Mouse (Mus musculus) ES-E14 (cell line): Measurements from ENCODE around the gene Bak1. TPM values are rescaled to one million over a fixed set of nuclear protein-coding genes. Genes with fewer than 3 reads are reported as not detected.

Experiments
- DNase-seq: peaks from one replicate; pipeline ENCODE4 v3.0.0-alpha.2; 2013; ENCODE audit warnings: low read depth, low spot score
- H3K27ac ChIP-seq: 2 replicates; pipeline ENCODE4 v1.5.1; 2012; ENCODE audit warnings: low read depth, mild to moderate bottlenecking, low read length, moderate library complexity, mixed read lengths; ENCODE audit not compliant: poor library complexity, insufficient read depth, severe bottlenecking
- H3K36me3 ChIP-seq: 2 replicates; pipeline ENCODE4 v1.6.1; 2012; ENCODE audit warnings: mild to moderate bottlenecking, low read length, moderate library complexity, mixed read lengths; ENCODE audit not compliant: control insufficient read depth, poor library complexity, insufficient read depth, severe bottlenecking
- H3K4me1 ChIP-seq, 2 experiments: fragments of 150-350 bp in 1 of 2; sonication (generic) in 1 of 2; 2 replicates each; pipeline ENCODE4 v1.6.1; 2012; ENCODE audit warnings: low read length in 2 of 2, mild to moderate bottlenecking in 1 of 2, mixed read lengths in 1 of 2; ENCODE audit not compliant: control insufficient read depth in 2 of 2, insufficient read depth in 2 of 2, poor library complexity in 1 of 2
- H3K4me3 ChIP-seq, 2 experiments: fragments of 150-350 bp in 1 of 2; sonication (generic) in 1 of 2; 2 replicates each; pipeline ENCODE4 v1.5.1; 2012; ENCODE audit warnings: low read length in 2 of 2, low read depth in 1 of 2, mild to moderate bottlenecking in 1 of 2, mixed read lengths in 1 of 2; ENCODE audit not compliant: insufficient read depth in 1 of 2, poor library complexity in 1 of 2, severe bottlenecking in 1 of 2
- H3K9ac ChIP-seq: 2 replicates; pipeline ENCODE4 v1.6.1; 2012; ENCODE audit warnings: low read depth, mild to moderate bottlenecking, low read length, mixed read lengths; ENCODE audit not compliant: poor library complexity, insufficient read depth, severe bottlenecking
- H3K9me3 ChIP-seq: fragments of 150-350 bp; sonication (generic); 2 replicates; pipeline ENCODE4 v1.6.1; 2012; ENCODE audit warnings: low read depth, mild to moderate bottlenecking, low read length; ENCODE audit not compliant: control insufficient read depth, insufficient read depth
- CHD2 ChIP-seq: IDR thresholded peaks from 2 replicates; pipeline ENCODE4 v1.6.1; 2014; ENCODE audit warnings: mild to moderate bottlenecking, low read depth, low read length, inconsistent platforms
- HCFC1 ChIP-seq: IDR thresholded peaks from 2 replicates; pipeline ENCODE4 v1.6.1; 2012; ENCODE audit warnings: low read length, inconsistent platforms, borderline replicate concordance; ENCODE audit not compliant: insufficient read depth
- MAFK ChIP-seq: IDR thresholded peaks from 2 replicates; pipeline ENCODE4 v1.6.1; 2014; ENCODE audit warnings: mild to moderate bottlenecking, low read depth, low read length, inconsistent platforms; ENCODE audit not compliant: insufficient read depth
- ZC3H11A ChIP-seq: IDR thresholded peaks from 2 replicates; pipeline ENCODE4 v1.6.1; 2012; ENCODE audit warnings: low read depth, mild to moderate bottlenecking, inconsistent platforms, low read length, borderline replicate concordance
- ZNF384 ChIP-seq: IDR thresholded peaks from 2 replicates; pipeline ENCODE4 v1.6.1; 2012; ENCODE audit warnings: low read depth, low read length, inconsistent platforms
- in situ Hi-C, 2 experiments: fragments of 600-800 bp; cut with MboI; formaldehyde crosslinking; loops; one replicate each; pipeline ENCODE4 v1.15.1; 2025; ENCODE audit warnings: low sequenced_read_pairs in 2 of 2, inconsistent platforms in 1 of 2; ENCODE audit not compliant: unreplicated experiment in 2 of 2
- total RNA-seq: library from RNA; depleted of rRNA; stranded (reverse); fragments of 300-350 nt; gene quantifications from 2 replicates; pipeline ENCODE4 v1.2.3, GENCODE M21; 2012

Bak1 gene
- total RNA-seq, 1 experiment, result 53.2 TPM

GRCm38 (mm10) chr17:27063717-27064116, 34.9 kb upstream of the Bak1 start:
- TF ChIP-seq ZNF384 (no peak), HCFC1 (no peak), CHD2 (no peak), MAFK (no peak), ZC3H11A (no peak)
- H3K36me3 ChIP-seq, result no peaks in the 10 kb centered on the region; the same call in 1 of the 2 replicates
- no peak for DNase-seq
- H3K9me3 ChIP-seq, result no peaks in the 10 kb centered on the region
- in situ Hi-C loops, result no loop called here
- H3K9ac ChIP-seq, result no peak overlapping the region
- no peak overlapping the region for H3K4me3 ChIP-seq
- H3K27ac ChIP-seq, result peak overlapping the region; percentile 17; the same call in 1 of the 2 replicates
- H3K4me1 ChIP-seq, result peaks cover 14 to 53% of the 10 kb centered on the region in 2 experiments

- peaks cover 12 to 60% of the 10 kb centered on the region in 2 experiments for H3K4me1 ChIP-seq
- no peak overlapping the region for H3K9ac ChIP-seq
- no peak overlapping the region for H3K27ac ChIP-seq
- no peaks in the 10 kb centered on the region; the same call in 1 of the 2 replicates for H3K36me3 ChIP-seq
- no peak overlapping the region for H3K4me3 ChIP-seq
- no peaks in the 10 kb centered on the region for H3K9me3 ChIP-seq
- in situ Hi-C loops, result no loop called here
- TF ChIP-seq ZC3H11A, result no peak
- no peak for DNase-seq
Observed at GRCm38 (mm10) chr17:27062684-27063083, 33.9 kb upstream of the Bak1 start.

GRCm38 (mm10) chr17:27061727-27062126, 32.9 kb upstream of the Bak1 start:
- Histone ChIP-seq H3K9ac (no peak overlapping the region), H3K27ac (no peak overlapping the region), H3K36me3 (no peaks in the 10 kb centered on the region; the same call in 1 of the 2 replicates), H3K4me3 (no peak overlapping the region), H3K9me3 (no peaks in the 10 kb centered on the region), H3K4me1 (peaks cover 10 to 54% of the 10 kb centered on the region in 2 experiments)
- in situ Hi-C loops, result no loop called here
- no peak for DNase-seq
- no peak for TF ChIP-seq MAFK
- no peak for TF ChIP-seq CHD2
- no peak for TF ChIP-seq ZNF384
- TF ChIP-seq HCFC1, result no peak
- TF ChIP-seq ZC3H11A, result no peak

GRCm38 (mm10) chr17:27060698-27061097, 31.9 kb upstream of the Bak1 start:
- H3K4me3 ChIP-seq, result no peak overlapping the region
- H3K36me3 ChIP-seq, result no peaks in the 10 kb centered on the region; the same call in 1 of the 2 replicates
- no peak for DNase-seq
- no peaks in the 10 kb centered on the region for H3K9me3 ChIP-seq
- H3K4me1 ChIP-seq, result peaks cover 7 to 44% of the 10 kb centered on the region in 2 experiments; a peak in 3 of 4 replicates
- in situ Hi-C loops, result no loop called here
- TF ChIP-seq CHD2, result no peak
- TF ChIP-seq MAFK, result no peak
- no peak for TF ChIP-seq ZNF384
- TF ChIP-seq ZC3H11A, result no peak
- no peak for TF ChIP-seq HCFC1
- H3K9ac ChIP-seq, result peak overlapping the region; percentile 18; the same call in 1 of the 2 replicates
- H3K27ac ChIP-seq, result no peak overlapping the region
